Mouse (Mus musculus) neural tube, embryonic 15.5 days (tissue): ENCODE measurements around the gene Asb11. TPM values are rescaled to one million over a fixed set of nuclear protein-coding genes. Genes with fewer than 3 reads are reported as not detected.

Experiments used
- ATAC-seq: fragments of 200-750 bp; cut with Nextera tagmentation; 2 replicates; pipeline ENCODE4 v1.8.0; 2017; ENCODE audit warnings: mild to moderate bottlenecking, moderate TSS enrichment, moderate library complexity; ENCODE audit not compliant: low FRiP score
- H3K27ac ChIP-seq: fragments of 300-500 bp; sonication (generic); replicated peaks from 2 replicates; pipeline ENCODE4 v1.5.1; 2015; ENCODE audit warnings: mild to moderate bottlenecking, inconsistent platforms
- H3K27me3 ChIP-seq: fragments of 300-500 bp; sonication (generic); replicated peaks from 2 replicates; pipeline ENCODE4 v1.6.1; 2015; ENCODE audit warnings: inconsistent platforms
- H3K36me3 ChIP-seq: fragments of 300-500 bp; sonication (generic); 2 replicates; pipeline ENCODE4 v1.6.1; 2015; ENCODE audit warnings: inconsistent platforms
- H3K4me1 ChIP-seq: fragments of 300-500 bp; sonication (generic); 2 replicates; pipeline ENCODE4 v1.6.1; 2015; ENCODE audit warnings: inconsistent platforms
- H3K4me2 ChIP-seq: fragments of 300-500 bp; sonication (generic); 2 replicates; pipeline ENCODE4 v1.6.1; 2015; ENCODE audit warnings: inconsistent platforms, mild to moderate bottlenecking, moderate library complexity
- H3K4me3 ChIP-seq: fragments of 300-500 bp; sonication (generic); replicated peaks from 2 replicates; pipeline ENCODE4 v1.5.1; 2015; ENCODE audit warnings: mild to moderate bottlenecking, inconsistent platforms
- H3K9ac ChIP-seq: fragments of 300-500 bp; sonication (generic); replicated peaks from 2 replicates; pipeline ENCODE4 v1.6.1; 2015; ENCODE audit warnings: mild to moderate bottlenecking, inconsistent platforms
- H3K9me3 ChIP-seq: fragments of 300-500 bp; sonication (generic); replicated peaks from 2 replicates; pipeline ENCODE4 v1.6.1; 2016; ENCODE audit warnings: inconsistent platforms
- WGBS: fragments of 180-500 bp; shearing (Covaris S2); methylation state at CpG from one replicate; pipeline ENCODE4 v1.1.7; 2015; ENCODE audit warnings: mixed read lengths; 5-methylcytosine and 5-hydroxymethylcytosine counted together
- polyA plus RNA-seq: library from polyadenylated mRNA; unstranded; fragments of >200 nt; fragmentation: Nextera tagmentation; extraction: Ambion mirVana; gene quantifications from 2 replicates; pipeline ENCODE4 v1.2.1, GENCODE M21; 2015

The Asb11 gene
- polyA plus RNA-seq, 1 experiment from 2014 or later: not detected

GRCm38 (mm10) chrX:164420518-164420917, 16.3 kb upstream of the Asb11 start:
- peak overlapping the region; percentile 60 for H3K4me2 ChIP-seq

GRCm38 (mm10) chrX:164424821-164425220, 12.0 kb upstream of the Asb11 start:
- Histone ChIP-seq H3K27ac (no peak overlapping the region), H3K4me2 (no peak overlapping the region), H3K27me3 (peaks cover 5% of the 10 kb centered on the region; the same call in 1 of the 2 replicates), H3K9me3 (no peaks in the 10 kb centered on the region), H3K4me3 (no peak overlapping the region), H3K36me3 (no peaks in the 10 kb centered on the region), H3K4me1 (peaks cover 7% of the 10 kb centered on the region), H3K9ac (no peak overlapping the region)
- WGBS: 79% methylated on average over 1 of the region's 1 CpGs
- no peak for ATAC-seq

More at GRCm38 (mm10) chrX:164420518-164420917, 16.3 kb upstream of the Asb11 start:
- 59% methylated on average over 3 of the region's 3 CpGs for WGBS
- Histone ChIP-seq H3K9ac (no peak overlapping the region), H3K27me3 (peaks cover 9% of the 10 kb centered on the region; the same call in 1 of the 2 replicates), H3K9me3 (no peaks in the 10 kb centered on the region), H3K27ac (no peak overlapping the region), H3K4me1 (peaks cover 7% of the 10 kb centered on the region), H3K4me3 (peak overlapping the region; percentile 55), H3K36me3 (no peaks in the 10 kb centered on the region)
- no peak for ATAC-seq

GRCm38 (mm10) chrX:164427295-164427694, 9.5 kb upstream of the Asb11 start:
- no peak overlapping the region for H3K4me2 ChIP-seq
- no peak for ATAC-seq
- H3K4me1 ChIP-seq: no peaks in the 10 kb centered on the region
- H3K4me3 ChIP-seq: no peak overlapping the region
- H3K9me3 ChIP-seq: no peaks in the 10 kb centered on the region
- no peak overlapping the region for H3K9ac ChIP-seq
- H3K27me3 ChIP-seq: no peaks in the 10 kb centered on the region
- H3K36me3 ChIP-seq: 0 out of 2 replicates have a peak, but pooled peaks cover 6% of the 10 kb centered on the region
- 93% methylated on average over 4 of the region's 4 CpGs for WGBS
- H3K27ac ChIP-seq: no peak overlapping the region

- Histone ChIP-seq H3K9ac (no peak overlapping the region), H3K9me3 (no peaks in the 10 kb centered on the region), H3K27me3 (no peaks in the 10 kb centered on the region), H3K4me2 (no peak overlapping the region), H3K27ac (no peak overlapping the region), H3K36me3 (0 out of 2 replicates have a peak, but pooled peaks cover 6% of the 10 kb centered on the region), H3K4me1 (no peaks in the 10 kb centered on the region), H3K4me3 (no peak overlapping the region)
- ATAC-seq: no peak
- 84% methylated on average over 2 of the region's 2 CpGs for WGBS
Measured at GRCm38 (mm10) chrX:164428224-164428623, 8.6 kb upstream of the Asb11 start.

- Histone ChIP-seq H3K27ac (no peak overlapping the region), H3K27me3 (no peaks in the 10 kb centered on the region), H3K36me3 (0 out of 2 replicates have a peak, but pooled peaks cover 6% of the 10 kb centered on the region), H3K4me2 (no peak overlapping the region), H3K9ac (no peak overlapping the region), H3K4me3 (no peak overlapping the region), H3K4me1 (no peaks in the 10 kb centered on the region), H3K9me3 (no peaks in the 10 kb centered on the region)
- ATAC-seq: no peak
- WGBS: 88% methylated on average over 6 of the region's 6 CpGs
Measured at GRCm38 (mm10) chrX:164430621-164431020, 6.2 kb upstream of the Asb11 start.

GRCm38 (mm10) chrX:164431133-164431532, 5.7 kb upstream of the Asb11 start:
- Histone ChIP-seq H3K9ac (no peak overlapping the region), H3K4me3 (no peak overlapping the region), H3K36me3 (0 out of 2 replicates have a peak, but pooled peaks cover 6% of the 10 kb centered on the region), H3K4me1 (no peaks in the 10 kb centered on the region), H3K27ac (no peak overlapping the region), H3K27me3 (no peaks in the 10 kb centered on the region), H3K9me3 (no peaks in the 10 kb centered on the region), H3K4me2 (no peak overlapping the region)
- ATAC-seq: no peak
- 94% methylated on average over 2 of the region's 2 CpGs for WGBS

GRCm38 (mm10) chrX:164431541-164431940, 5.3 kb upstream of the Asb11 start:
- WGBS: 90% methylated on average over 6 of the region's 6 CpGs
- no peak for ATAC-seq
- Histone ChIP-seq H3K36me3 (0 out of 2 replicates have a peak, but pooled peaks cover 6% of the 10 kb centered on the region), H3K4me2 (no peak overlapping the region), H3K4me3 (no peak overlapping the region), H3K4me1 (no peaks in the 10 kb centered on the region), H3K27me3 (no peaks in the 10 kb centered on the region), H3K27ac (no peak overlapping the region), H3K9me3 (no peaks in the 10 kb centered on the region), H3K9ac (no peak overlapping the region)

GRCm38 (mm10) chrX:164432682-164433081, 4.1 kb upstream of the Asb11 start:
- Histone ChIP-seq H3K27ac (no peak overlapping the region), H3K9ac (no peak overlapping the region), H3K36me3 (0 out of 2 replicates have a peak, but pooled peaks cover 6% of the 10 kb centered on the region), H3K4me2 (no peak overlapping the region), H3K9me3 (no peaks in the 10 kb centered on the region), H3K27me3 (no peaks in the 10 kb centered on the region), H3K4me1 (no peaks in the 10 kb centered on the region), H3K4me3 (no peak overlapping the region)
- WGBS: 97% methylated on average over 9 of the region's 9 CpGs
- no peak for ATAC-seq

GRCm38 (mm10) chrX:164439462-164439861, 2.7 kb downstream of the Asb11 start:
- H3K4me2 ChIP-seq: no peak overlapping the region
- no peaks in the 10 kb centered on the region for H3K9me3 ChIP-seq
- no peaks in the 10 kb centered on the region for H3K4me1 ChIP-seq
- H3K9ac ChIP-seq: no peak overlapping the region
- ATAC-seq: no peak
- no peak overlapping the region for H3K4me3 ChIP-seq
- no peak overlapping the region for H3K27ac ChIP-seq
- 88% methylated on average over 7 of the region's 7 CpGs for WGBS
- H3K27me3 ChIP-seq: no peaks in the 10 kb centered on the region
- no peaks in the 10 kb centered on the region for H3K36me3 ChIP-seq

GRCm38 (mm10) chrX:164440140-164440539, 3.3 kb downstream of the Asb11 start:
- Histone ChIP-seq H3K9me3 (no peaks in the 10 kb centered on the region), H3K4me1 (no peaks in the 10 kb centered on the region), H3K27ac (no peak overlapping the region), H3K4me2 (no peak overlapping the region), H3K27me3 (no peaks in the 10 kb centered on the region), H3K36me3 (no peaks in the 10 kb centered on the region), H3K4me3 (no peak overlapping the region), H3K9ac (no peak overlapping the region)
- WGBS: 80% methylated on average over 2 of the region's 2 CpGs
- no peak for ATAC-seq

GRCm38 (mm10) chrX:164440703-164441102, 3.9 kb downstream of the Asb11 start:
- no peaks in the 10 kb centered on the region for H3K9me3 ChIP-seq
- ATAC-seq: no peak
- no peak overlapping the region for H3K4me3 ChIP-seq
- no peak overlapping the region for H3K4me2 ChIP-seq
- no peaks in the 10 kb centered on the region for H3K27me3 ChIP-seq
- H3K4me1 ChIP-seq: no peaks in the 10 kb centered on the region
- H3K27ac ChIP-seq: no peak overlapping the region
- 89% methylated on average over 3 of the region's 3 CpGs for WGBS
- H3K9ac ChIP-seq: no peak overlapping the region
- H3K36me3 ChIP-seq: no peaks in the 10 kb centered on the region

GRCm38 (mm10) chrX:164441306-164441705, 4.5 kb downstream of the Asb11 start:
- H3K4me2 ChIP-seq: no peak overlapping the region
- no peak overlapping the region for H3K9ac ChIP-seq
- no peaks in the 10 kb centered on the region for H3K36me3 ChIP-seq
- H3K4me1 ChIP-seq: no peaks in the 10 kb centered on the region
- no peak overlapping the region for H3K27ac ChIP-seq
- 83% methylated on average over 3 of the region's 3 CpGs for WGBS
- H3K9me3 ChIP-seq: no peaks in the 10 kb centered on the region
- no peak overlapping the region for H3K4me3 ChIP-seq
- H3K27me3 ChIP-seq: no peaks in the 10 kb centered on the region
- ATAC-seq: no peak
